Mouse (Mus musculus) spleen, postnatal 36 days (tissue): ENCODE measurements around the gene Itpa.
"Not testable (repeated sequence)": the region's sequence is repeated elsewhere in the genome, so short reads cannot be mapped to it uniquely, and the experiment has no call there.

Experiments
- DNase-seq, 2 experiments: peaks; one replicate each; pipeline ENCODE4 v3.0.0; 2022; ENCODE audit warnings: low spot score in 2 of 2, mixed read lengths in 1 of 2

Gene Itpa

DNA sequence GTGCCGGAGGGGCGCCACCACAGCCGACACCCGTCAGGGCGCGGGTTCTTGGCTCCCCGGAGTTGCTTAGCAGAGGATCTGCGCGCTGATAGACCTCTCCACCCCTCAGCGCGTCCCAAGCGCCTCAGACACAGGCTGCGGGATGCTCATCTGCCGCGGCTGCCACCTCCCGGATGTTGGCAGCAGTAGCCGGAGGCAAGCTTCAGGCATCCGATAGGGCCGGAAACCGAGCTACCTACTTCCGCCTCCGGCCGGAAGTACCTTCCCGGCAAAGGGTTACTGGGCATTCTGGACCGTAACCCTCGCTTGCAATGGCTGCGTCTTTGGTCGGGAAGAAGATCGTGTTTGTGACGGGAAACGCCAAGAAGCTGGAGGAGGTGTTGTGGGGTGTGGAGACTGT, at the start of gene Itpa:
Itpa (plus strand) TSS at position 52 of the 400 bp plus-strand sequence.
- peak; percentile 88 to 90 for DNase-seq

DNA sequence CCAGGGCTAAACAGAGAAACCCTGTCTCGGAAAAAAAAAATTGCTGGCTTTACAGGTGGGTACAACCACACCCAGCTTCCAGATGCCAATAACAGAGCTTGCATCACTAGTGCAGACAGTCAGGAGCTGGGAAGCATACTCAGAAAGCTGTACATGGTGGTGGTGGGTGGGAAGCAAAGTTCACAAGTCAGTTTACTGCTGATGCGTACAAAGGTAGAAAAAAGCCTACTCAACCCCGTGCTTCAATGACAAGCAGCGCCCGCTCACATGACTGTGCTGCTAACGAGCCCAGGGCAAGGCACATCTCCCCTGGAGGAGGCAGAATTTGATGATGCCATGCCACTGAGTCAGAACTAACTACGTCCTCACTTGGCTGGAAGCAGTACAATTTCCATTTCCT, 48.4 kb upstream of the Itpa start:
- no peak for DNase-seq

DNA sequence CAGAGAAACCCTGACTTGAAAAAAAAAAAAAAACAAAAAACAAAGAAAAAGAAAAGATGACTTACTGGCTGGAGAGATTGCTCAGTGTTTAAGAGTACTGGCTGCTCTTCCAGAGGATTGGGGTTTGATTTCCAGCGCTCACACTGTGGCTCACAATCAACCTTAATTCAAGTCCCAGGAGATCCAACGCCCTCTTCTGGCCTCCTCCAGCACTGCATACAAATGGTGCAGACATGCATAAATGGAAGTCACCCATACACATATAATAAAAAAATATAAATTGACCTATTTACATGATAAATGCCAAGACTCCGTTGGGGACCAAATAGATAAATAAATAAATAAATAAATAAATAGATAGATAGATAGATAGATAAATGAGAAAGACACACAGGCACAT, 39.0 kb upstream of the Itpa start:
- no peak for DNase-seq

DNA sequence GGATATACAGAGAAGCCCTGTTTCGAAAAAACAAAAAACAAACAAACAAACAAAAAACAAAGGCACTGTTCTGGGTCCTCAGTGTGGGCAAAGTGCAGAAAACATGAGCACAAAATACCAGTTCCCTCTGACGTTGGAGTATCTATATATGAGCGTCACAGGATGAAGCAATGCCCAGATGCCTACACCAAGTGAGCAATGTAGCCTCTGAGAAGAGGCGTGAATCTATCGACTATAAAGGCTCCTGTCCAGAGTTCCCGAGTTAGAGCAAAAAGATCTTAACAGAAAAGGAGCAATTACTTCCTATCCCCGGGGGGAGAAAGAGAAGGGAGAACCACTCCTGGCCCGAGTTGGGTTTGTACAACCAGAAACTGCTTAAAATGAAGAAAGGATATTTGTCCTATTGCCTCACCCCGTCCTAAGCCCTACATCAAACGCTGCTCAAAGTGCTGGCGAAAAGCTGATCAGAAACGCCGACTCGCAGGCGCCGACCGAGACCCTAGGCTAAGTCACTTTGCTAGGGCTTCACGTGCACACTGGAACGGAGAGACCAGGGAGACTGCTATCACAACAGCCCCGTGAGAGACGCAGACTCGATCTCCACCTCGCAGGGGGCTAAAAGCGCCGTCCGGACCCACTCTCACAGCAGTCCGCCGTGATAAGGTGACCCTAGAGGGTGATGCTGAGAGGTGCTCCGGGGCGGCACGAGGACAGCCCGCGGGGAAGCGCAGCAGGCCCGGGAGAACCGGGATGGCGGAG, 38.2 kb upstream of the Itpa start:
- no peak for DNase-seq

DNA sequence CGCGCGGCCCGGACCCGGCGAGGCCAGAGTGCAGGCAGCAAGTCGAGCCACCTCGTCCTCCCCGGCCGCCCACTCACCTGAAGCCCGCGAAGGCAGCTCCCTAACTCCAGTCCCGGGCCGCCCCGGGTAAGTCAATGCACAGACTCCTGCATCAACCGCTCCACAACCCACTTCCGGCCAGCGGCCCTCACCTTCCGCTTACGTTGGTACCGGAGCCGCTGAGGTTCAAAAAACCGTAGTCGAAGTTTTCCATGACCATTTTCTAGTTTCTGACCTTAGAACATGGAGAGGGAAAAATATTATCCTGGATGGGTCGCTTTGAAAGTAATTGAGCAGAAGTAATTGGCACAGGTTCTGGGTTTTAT, 37.6 kb upstream of the Itpa start, which contains the start of the genes Fastkd5 and Ubox5:
Fastkd5 (minus strand) TSS at position 189 of the 365 bp plus-strand sequence.
Ubox5 (minus strand) TSS at position 200 of the 365 bp plus-strand sequence.
- peak; percentile 79 to 84 for DNase-seq

DNA sequence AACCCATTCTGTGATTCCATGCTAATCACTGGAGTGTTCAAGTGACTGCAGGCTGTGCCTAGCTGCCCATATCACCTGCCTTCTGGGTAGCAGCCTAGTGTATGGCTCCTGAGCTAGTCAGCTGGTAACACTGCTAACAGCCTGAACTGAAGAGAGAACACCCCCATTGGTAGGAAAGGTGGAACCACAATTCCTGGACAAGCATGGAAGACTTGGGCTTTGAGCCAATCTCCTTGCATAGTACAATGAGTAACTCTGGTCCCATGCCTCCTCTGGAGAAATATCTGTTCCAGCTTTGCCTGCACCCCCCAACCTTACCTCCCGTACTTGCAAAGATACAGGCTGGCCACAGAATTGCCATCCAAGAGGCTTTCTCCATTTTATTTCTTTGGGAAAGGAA, 35.0 kb upstream of the Itpa start:
- no peak for DNase-seq

DNA sequence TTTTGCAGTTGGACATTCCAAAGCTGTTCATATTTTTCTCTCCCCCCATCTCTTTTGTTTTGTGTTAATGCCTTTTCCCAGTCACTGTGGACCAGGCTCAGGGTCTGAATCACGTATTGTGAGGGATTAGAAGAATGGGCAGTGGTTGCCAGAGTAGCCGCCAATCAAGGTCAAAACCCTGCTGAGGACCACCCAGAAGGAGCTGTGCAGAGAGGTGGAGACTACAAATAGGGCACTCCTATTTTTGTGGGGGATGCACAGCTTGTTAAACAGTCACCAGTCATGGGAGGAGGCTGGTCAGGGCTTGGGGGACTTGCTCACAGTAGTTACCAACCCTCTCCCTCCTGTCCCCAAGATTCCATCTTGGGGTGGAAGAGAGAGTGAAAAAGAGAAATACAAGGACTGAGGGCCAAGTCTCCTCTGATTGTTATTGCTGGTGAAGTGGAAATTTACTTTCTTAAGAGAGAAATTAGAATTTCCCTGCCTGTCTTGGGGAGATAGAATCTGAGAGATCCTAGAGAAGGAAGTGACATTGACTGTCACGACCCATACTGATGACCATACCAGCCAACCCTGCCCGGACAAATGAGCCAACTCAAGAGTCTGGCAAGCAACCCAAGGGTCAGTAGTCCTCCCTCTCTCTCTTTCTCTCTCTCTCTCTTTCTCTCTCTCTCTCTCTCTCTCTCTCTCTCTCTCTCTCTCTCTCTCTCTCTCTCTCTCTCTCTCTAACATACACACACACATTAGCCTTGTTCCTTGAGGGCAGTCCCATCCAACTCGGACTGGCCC, 34.3 kb upstream of the Itpa start:
- no peak for DNase-seq

DNA sequence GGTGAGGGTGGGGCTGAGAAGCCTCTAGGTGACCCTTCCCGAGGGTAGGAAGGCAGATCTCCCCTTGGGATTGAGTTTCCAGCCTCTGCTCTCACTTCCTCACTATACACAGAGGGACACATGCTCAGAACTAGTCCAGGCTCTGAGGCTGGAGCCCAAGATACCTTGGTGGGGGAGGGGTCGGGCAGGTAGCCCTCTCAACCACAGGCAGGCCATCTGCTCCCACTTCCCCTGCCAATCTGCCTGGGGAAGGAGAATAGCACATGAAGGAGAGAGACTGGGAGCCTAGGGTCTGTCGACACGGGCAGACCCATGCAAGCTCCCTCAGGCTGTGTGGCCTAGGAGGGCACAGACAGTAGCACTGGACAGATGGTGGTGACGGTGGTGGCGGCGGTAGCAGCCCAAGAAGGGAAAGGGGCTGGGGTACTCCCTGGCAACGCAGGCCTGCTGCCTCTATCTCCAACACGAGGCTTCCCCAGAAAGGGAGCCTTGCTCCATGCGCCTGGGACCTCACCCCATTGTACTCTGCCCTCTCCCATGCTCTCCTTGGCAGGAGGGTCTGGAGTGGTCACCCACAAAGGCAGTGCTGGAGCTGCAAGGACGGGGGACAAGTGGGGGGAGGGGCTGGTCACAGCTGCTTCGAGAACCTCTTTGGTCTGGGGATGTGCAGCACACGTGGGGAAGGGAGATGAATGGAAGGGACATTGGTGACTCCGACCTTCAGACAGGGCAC, 33.2 kb upstream of the Itpa start:
- DNase-seq, result no peak

DNA sequence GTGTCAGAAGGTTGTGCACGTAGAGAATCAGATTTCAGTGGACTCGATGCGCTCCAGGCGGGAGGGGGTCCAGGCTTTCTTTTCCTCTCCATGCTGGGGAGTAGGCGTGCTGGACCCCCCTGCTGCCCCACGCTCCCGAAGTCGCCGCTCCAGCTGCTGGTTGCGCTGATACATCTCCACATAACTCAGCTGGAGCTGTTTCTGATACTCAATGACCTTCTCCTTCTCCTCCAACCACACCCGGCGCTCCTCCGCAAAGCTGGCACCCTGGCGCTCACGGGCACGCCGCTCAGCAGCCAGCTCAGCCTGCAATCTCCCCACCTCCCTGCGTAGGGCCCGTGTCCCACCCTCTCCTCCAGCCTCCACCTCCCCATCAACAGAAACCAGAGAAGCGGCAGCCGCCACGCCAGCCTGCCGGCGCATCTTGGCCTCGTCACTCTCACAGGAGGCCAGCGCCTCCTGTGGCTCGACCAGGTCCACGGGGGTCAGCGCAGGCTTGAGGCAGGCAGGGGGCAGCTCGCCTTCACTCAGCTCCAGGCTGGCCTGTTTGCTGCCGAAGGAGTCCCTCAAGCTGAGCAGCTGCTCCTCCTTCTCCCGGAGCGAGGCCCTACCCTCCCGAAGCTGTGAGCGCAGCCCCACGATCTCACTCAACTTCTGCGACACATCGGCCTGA, 32.5 kb upstream of the Itpa start:
- no peak for DNase-seq

DNA sequence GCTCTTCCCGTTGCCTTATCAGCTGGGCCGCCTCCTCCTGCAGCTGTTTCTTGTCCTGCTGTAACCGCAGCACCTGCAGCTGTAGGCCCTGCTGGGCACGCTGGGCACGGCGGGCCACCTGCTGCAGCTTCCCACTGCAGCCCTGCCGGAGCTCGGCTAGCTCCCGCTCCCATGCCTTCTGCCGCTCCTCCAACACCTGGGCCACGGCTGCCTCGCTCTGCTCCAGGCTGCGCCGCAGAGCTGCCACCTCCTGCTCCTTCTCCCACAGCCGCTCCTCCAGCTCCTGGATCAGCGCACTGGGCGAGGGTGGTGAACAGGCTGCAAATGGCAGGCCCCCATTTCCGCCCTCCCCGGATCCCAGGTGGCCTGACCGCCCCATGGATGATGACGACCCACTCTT, 31.6 kb upstream of the Itpa start:
- peak; percentile 27 to 29 for DNase-seq

DNA sequence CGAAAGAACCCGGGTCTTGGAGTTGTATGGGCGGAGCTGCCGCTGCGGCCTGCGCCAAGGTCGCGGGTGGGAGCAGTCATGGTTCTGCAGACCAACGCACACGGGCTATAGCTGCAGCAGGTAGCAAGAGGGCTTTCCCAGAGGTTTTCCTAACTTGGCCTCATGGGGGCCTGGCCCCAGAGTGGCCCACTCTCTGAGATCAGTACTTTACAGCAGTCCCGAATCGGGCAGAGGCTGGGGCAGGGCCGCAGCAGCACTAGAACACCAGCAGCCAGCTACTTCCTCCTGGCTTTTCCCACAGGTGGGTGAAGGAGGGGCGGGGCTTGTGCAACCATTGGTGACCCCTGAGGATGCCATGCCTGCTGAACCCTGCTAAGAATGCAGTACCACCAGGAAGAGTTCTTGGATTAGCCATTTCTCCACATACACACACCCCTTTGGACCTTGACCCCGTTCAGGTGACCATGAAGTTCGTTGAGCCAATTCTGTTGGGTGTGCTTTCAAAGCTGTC, 29.3 kb upstream of the Itpa start:
- DNase-seq, result no peak

DNA sequence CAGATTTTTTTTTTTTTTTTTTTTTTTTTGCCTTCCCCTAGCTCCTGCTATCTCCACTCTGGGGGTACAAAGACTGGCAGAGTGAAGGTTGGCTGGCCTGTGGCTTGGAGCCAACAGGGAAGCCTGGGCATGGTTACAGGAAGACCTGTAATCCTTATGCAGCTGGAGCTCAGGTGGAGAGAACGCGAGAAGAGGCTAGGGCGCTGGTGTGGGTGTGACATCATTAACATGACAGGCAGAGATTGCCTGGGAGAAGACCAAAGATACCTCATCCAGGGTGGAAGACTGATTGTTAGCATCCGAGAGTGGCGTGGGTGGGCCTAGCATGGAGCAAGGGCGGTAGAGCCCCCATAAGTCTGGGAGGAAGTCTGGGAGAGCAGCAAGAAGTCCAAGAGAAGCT, 28.1 kb upstream of the Itpa start:
- no peak for DNase-seq

DNA sequence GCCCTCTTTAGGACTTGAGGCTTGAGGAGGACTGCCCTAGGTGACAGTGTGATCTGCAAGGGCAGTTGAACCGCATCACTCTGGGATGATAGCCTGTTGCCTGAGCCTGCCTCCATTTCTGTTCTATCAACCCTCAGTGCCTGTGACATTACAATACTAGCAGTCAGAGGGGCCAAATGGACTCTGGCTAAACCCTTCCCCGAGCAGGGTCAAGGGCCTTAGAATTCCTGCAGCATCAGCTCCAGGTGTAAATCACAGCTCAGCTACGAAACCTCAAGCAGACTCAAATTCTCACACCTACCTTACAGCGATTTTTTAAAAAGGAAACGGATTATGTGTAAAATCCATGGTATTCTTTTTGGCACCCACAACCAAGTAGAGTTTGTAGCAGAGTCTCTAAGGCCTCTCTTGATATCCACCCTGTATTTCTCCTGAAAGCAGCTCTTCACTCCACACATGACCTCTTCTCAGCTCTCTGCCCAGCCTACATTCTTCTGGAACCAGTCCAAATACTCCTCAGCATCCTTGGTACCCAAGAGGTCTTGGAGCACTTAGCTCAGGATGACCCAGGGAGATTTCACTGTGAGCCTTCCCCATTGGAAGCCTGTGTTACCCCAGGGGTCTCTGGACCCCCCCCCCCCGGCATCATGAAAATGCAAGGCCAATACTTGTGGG, 25.9 kb upstream of the Itpa start:
- no peak for DNase-seq

DNA sequence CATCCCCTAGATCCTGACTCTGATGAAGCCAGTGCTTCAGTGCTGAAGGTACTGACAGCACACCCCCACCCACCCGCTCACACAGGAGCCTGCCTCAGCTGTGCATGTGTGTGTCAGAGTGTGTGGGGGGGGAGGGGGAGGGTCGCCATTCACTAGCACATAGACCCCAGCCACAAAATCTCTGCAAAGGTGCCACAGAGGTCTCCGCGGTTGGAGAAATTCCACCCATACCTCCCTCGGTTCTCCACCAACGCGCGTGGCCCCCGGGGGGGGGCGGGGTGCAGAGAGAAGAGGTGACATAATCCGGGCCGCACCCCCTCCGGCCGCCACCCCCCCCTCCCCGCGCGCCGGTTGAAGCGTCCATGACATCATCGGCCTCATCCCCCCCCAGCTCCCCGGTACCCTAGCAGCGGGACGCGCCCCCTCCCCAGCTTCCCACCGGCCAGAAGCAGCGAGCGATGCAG, 25.2 kb upstream of the Itpa start:
- no peak for DNase-seq

DNA sequence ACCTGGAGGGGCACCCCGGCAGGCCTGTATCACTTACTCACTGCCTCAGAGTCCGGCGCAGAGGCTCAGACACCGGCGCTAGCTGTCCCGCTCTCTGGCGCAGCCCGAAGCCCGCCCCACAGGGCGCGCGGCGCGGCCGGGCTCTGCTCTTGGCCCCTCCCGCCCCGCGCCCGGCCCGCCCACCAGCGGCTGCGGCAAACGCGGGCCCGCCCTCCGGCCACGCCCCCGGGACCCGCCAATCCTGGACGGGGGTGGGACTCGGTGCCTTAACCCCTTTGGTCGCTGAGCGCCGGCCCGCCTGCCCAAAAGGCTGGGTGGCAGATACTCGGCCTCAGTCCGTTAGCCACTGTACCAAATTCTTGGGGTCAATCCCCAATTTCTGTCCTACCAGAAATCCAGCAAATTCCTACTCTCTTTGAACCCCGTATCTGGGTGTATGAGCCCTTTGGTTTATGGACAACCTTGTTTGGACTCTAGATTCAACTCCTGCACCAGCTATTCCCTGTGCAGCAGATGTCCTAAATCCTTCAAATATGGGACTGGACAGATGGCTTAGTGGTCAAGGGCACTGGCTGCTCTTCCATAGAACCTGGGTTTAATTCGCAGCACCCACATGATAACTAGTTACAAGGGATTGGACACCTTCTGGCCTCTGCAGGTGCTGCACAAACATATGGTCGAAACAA, 24.6 kb upstream of the Itpa start, which contains the start of gene Lzts3:
Lzts3 (minus strand) TSS at position 120 of the 686 bp plus-strand sequence.
- DNase-seq, result peak; percentile 92

DNA sequence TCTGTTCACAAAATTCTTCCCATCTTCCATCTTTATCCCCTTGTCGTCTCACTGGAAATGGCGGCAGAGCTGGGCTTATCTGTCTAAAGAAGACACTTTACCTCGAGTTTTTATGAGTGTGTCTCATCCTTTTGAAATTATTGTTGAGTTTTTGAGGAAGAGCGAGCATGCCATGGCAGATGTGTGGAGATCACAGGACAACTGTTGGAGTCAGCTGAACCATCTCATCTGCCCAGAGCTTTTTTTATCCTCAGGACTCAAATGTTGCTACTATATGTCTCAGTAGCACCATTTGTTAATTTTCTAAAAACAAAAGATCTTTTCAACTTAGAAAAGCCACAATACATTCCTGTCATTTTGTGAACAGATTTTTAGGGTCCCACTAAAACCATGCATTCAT, 22.2 kb upstream of the Itpa start:
- DNase-seq, result no peak

DNA sequence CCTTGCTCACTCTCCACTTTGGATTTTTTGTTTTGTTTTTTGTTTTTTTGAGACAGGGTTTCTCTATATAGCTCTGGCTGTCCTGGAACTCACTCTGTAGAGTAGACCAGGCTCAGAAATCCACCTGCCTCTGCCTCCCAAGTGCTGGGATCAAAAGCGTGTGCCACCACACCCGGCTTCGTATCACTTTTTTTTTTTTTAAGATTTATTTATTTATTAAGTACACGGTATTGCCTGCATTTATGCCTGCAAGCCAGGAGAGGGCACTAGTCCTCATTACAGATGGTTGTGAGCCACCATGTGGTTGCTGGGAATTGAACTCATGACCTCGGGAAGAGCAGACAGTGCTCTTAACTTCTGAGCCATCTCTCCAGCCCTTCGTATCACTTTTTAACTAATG, 18.4 kb upstream of the Itpa start:
- DNase-seq, result not testable (repeated sequence)

DNA sequence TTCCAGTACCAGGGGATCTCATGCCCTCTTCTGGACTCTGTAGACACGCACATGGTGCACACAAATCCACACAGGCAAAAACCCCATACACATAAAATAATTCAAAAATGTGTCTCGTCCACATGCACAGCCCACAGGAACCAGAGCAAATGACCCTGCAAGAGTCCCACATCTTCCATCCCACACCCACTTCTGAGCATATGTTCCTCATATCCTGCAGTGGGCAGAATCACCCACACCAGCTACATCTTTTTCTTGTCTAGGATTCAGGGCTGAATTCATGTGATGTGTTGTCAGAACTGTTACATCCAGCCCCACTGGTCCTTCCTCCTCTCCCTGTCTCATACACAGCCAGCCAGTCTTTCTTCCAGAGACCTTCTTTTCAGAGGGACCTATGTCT, 14.1 kb upstream of the Itpa start:
- no peak for DNase-seq

DNA sequence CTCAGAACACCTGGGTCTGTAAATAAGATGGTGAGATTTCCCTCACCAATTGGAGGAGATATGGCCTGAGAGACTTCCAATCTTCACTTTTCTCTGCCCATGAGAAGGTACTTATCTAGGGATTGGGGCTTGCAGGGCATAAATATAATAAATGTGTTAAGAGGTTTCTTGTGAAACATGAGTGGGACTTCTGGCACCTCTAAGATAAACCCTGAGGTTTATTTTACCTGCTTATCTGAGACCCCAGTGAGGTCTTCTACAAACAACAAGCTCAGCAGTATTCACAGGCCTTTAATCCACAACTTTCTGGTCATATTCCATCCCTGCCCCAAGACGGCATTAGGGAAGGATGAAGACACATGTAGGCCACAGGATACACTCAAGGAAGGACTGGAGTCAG, 13.7 kb upstream of the Itpa start:
- no peak for DNase-seq

DNA sequence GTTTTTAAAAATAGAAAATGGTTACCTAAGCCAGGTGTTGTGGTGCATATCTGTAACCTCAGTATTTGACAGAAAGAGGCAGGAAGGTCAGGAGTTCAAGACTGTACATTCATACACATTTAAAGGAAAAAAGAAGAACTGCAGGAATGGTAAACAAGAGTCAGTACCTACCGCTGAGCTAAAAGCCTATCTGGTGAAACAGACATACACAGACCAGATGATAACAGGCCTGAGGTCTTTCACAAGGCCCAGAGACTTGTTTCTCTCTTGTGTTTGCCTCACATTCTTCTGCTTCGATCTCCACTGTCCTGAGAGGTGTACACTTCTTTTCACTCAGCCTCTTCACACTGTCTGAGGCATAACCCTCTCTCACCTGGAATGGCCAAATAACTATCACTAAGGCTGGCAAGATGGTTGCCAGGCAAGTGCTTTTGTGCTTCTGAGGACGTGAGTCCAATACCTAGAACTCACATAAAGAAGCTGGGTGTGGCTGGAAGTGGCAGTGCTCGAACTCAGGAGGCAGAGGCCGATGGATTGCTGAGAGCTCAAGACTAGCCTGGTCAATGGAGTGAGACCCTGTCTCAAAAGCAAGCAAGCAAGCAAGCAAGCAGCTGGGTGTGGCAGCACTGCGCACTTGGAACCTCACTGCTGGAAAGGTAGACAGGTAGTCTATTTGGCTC, 11.6 kb upstream of the Itpa start:
- no peak for DNase-seq
